Mouse (Mus musculus) testis, adult 2 months (tissue): ENCODE measurements around the gene Tpd52l2.

Source experiments
- CTCF ChIP-seq: fragments of 200-500 bp; IDR thresholded peaks from 2 replicates; pipeline ENCODE4 v1.5.1; 2012; ENCODE audit warnings: low read depth, mild to moderate bottlenecking, inconsistent platforms, low read length, moderate library complexity; ENCODE audit not compliant: control insufficient read depth, insufficient read depth, insufficient replicate concordance
- POLR2A ChIP-seq: fragments of 200-500 bp; IDR thresholded peaks from 2 replicates; pipeline ENCODE4 v1.6.1; 2012; ENCODE audit warnings: low read depth, mild to moderate bottlenecking, inconsistent platforms, low read length, moderate library complexity; ENCODE audit not compliant: control insufficient read depth

- TF ChIP-seq CTCF: no peak
- TF ChIP-seq POLR2A: no peak
These were observed 22.3 kb downstream of the Tpd52l2 start for GRCm38 (mm10) chr2:181519201-181519600.
